Mouse (Mus musculus) stomach, embryonic 15.5 days (tissue): ENCODE data around the gene Nprl3. TPM values are rescaled to one million over a fixed set of nuclear protein-coding genes. Genes with fewer than 3 reads are reported as not detected.

Source experiments
- ATAC-seq: fragments of 200-750 bp; cut with Nextera tagmentation; 2 replicates; pipeline ENCODE4 v1.8.0; 2017; ENCODE audit warnings: low read depth, moderate number of reproducible peaks, moderate TSS enrichment; ENCODE audit not compliant: insufficient read depth, low FRiP score
- H3K27ac ChIP-seq: fragments of 300-500 bp; sonication (generic); 2 replicates; pipeline ENCODE4 v1.5.1; 2015; ENCODE audit warnings: mild to moderate bottlenecking, inconsistent platforms
- H3K27me3 ChIP-seq: fragments of 300-500 bp; sonication (generic); replicated peaks from 2 replicates; pipeline ENCODE4 v1.6.1; 2015; ENCODE audit warnings: inconsistent platforms
- H3K36me3 ChIP-seq: fragments of 300-500 bp; sonication (generic); 2 replicates; pipeline ENCODE4 v1.6.1; 2015; ENCODE audit warnings: inconsistent platforms
- H3K4me1 ChIP-seq: fragments of 300-500 bp; sonication (generic); 2 replicates; pipeline ENCODE4 v1.6.1; 2015; ENCODE audit warnings: inconsistent platforms
- H3K4me2 ChIP-seq: fragments of 300-500 bp; sonication (generic); 2 replicates; pipeline ENCODE4 v1.6.1; 2015; ENCODE audit warnings: mild to moderate bottlenecking, inconsistent platforms
- H3K4me3 ChIP-seq: fragments of 300-500 bp; sonication (generic); replicated peaks from 2 replicates; pipeline ENCODE4 v1.5.1; 2015; ENCODE audit warnings: inconsistent platforms
- H3K9ac ChIP-seq: fragments of 300-500 bp; sonication (generic); 2 replicates; pipeline ENCODE4 v1.6.1; 2015; ENCODE audit warnings: inconsistent platforms
- H3K9me3 ChIP-seq: fragments of 300-500 bp; sonication (generic); 2 replicates; pipeline ENCODE4 v1.6.1; 2016; ENCODE audit warnings: inconsistent platforms
- WGBS: fragments of 180-500 bp; shearing (Covaris S2); methylation state at CpG from one replicate; pipeline ENCODE4 v1.1.7; 2015; 5-methylcytosine and 5-hydroxymethylcytosine counted together
- polyA plus RNA-seq: library from polyadenylated mRNA; unstranded; fragments of >200 nt; fragmentation: Nextera tagmentation; extraction: Ambion mirVana; gene quantifications from 2 replicates; pipeline ENCODE4 v1.2.1, GENCODE M21; 2015

Gene Nprl3
- polyA plus RNA-seq, 1 experiment from 2014 or later, result 35.6 TPM

- no peak overlapping the region for H3K27ac ChIP-seq
- WGBS, result 85% methylated on average over 3 of the region's 3 CpGs
- ATAC-seq, result no peak
- H3K4me1 ChIP-seq, result peaks cover 35% of the 10 kb centered on the region
- no peak overlapping the region for H3K9ac ChIP-seq
- H3K36me3 ChIP-seq, result peaks cover 15% of the 10 kb centered on the region
- H3K27me3 ChIP-seq, result no peaks in the 10 kb centered on the region
- H3K4me3 ChIP-seq, result no peak overlapping the region
- no peak overlapping the region for H3K4me2 ChIP-seq
- H3K9me3 ChIP-seq, result no peaks in the 10 kb centered on the region
Observed at GRCm38 (mm10) chr11:32228292-32228845, 39.1 kb downstream of the Nprl3 start.

- no peak overlapping the region for H3K9ac ChIP-seq
- WGBS, result 86% methylated on average over 9 of the region's 9 CpGs
- ATAC-seq, result no peak
- H3K4me2 ChIP-seq, result peak overlapping the region; percentile 84; the same call in 1 of the 2 replicates
- H3K27ac ChIP-seq, result no peak overlapping the region
- peak overlapping the region; percentile 73; the same call in 1 of the 2 replicates for H3K4me3 ChIP-seq
- no peaks in the 10 kb centered on the region for H3K9me3 ChIP-seq
- H3K4me1 ChIP-seq, result peaks cover 43% of the 10 kb centered on the region
- peaks cover 12% of the 10 kb centered on the region for H3K36me3 ChIP-seq
- H3K27me3 ChIP-seq, result no peaks in the 10 kb centered on the region
Observed at GRCm38 (mm10) chr11:32227555-32227954, 40.0 kb downstream of the Nprl3 start.

GRCm38 (mm10) chr11:32227041-32227440, 40.5 kb downstream of the Nprl3 start:
- no peaks in the 10 kb centered on the region for H3K9me3 ChIP-seq
- ATAC-seq, result no peak
- 0 out of 2 replicates have a peak overlapping the region, but pooled peaks have one; percentile 93 for H3K27ac ChIP-seq
- WGBS, result 48% methylated on average over 1 of the region's 1 CpGs
- H3K36me3 ChIP-seq, result peaks cover 12% of the 10 kb centered on the region
- peak overlapping the region; percentile 81; the same call in 1 of the 2 replicates for H3K9ac ChIP-seq
- H3K4me3 ChIP-seq, result peak overlapping the region; percentile 73
- H3K4me1 ChIP-seq, result peaks cover 47% of the 10 kb centered on the region
- H3K27me3 ChIP-seq, result no peaks in the 10 kb centered on the region
- H3K4me2 ChIP-seq, result peak overlapping the region; percentile 84

- Histone ChIP-seq H3K9ac (peak within 1 kb of the TSS; percentile 81), H3K36me3 (peaks cover 7% of the 10 kb centered on the region; the same call in 1 of the 2 replicates), H3K27me3 (no peaks in the 10 kb centered on the region), H3K4me1 (peaks cover 47% of the 10 kb centered on the region), H3K4me3 (peak within 1 kb of the TSS; percentile 73), H3K27ac (peak within 1 kb of the TSS; percentile 93), H3K9me3 (no peaks in the 10 kb centered on the region), H3K4me2 (peak within 1 kb of the TSS; percentile 84)
- ATAC-seq, result peak; percentile 68
- WGBS, result 3% methylated on average over 46 of the region's 47 CpGs
Observed at GRCm38 (mm10) chr11:32226124-32226871, 41.2 kb downstream of the Nprl3 start, which contains the start of gene Mpg. Gene Mpg (plus strand): TSS chr11:32226505.

DNA sequence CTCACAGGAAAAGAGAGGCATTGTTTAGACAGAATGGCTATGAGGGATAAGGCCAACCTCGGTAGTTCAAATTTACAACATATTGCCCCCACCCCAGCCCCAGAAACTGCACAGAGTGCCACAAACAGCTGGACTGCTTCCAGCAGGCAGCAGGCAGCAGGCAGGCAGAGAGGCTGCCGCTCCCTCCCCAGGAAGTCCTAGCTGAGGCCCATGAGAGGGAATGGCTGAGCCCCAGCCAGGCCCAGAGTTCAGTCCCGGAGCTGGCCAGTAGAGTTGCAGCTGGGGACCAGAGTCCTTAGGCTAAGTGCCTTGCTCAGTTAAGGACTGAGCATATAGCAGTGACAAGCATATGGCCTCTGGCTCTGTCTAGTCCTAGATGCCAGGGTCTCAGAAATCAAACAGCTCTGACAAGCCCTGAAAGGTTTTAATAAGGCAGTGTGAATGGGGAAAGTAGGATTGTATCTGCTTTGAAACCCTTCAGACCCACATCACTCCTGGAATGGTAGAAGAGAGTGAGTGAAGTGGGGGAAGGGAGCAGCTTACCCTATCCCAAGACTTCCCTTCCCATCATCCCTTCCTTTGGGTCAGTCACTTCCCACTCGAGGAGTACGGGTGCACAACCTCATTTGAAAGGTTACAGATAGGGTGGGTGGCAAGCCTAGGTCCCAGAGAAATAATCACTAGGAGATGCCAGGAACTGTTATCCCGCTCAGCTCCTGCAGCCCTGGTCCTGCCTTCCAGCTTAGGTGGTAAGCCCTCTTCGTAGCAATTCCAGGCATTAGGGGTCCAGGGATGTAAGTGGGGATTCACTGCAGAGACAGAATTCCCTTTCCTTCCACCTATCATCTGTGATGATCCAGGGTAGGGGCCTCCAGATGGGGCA, 42.0 kb downstream of the Nprl3 start:
- no peaks in the 10 kb centered on the region for H3K27me3 ChIP-seq
- H3K9me3 ChIP-seq, result no peaks in the 10 kb centered on the region
- H3K4me2 ChIP-seq, result peak overlapping the region; percentile 23
- no peak overlapping the region for H3K9ac ChIP-seq
- 0 out of 2 replicates have a peak, but pooled peaks cover 3% of the 10 kb centered on the region for H3K36me3 ChIP-seq
- no peak for ATAC-seq
- H3K4me1 ChIP-seq, result peaks cover 53% of the 10 kb centered on the region
- peak overlapping the region; percentile 93 for H3K27ac ChIP-seq
- H3K4me3 ChIP-seq, result no peak overlapping the region
- 42% methylated on average over 7 of the region's 7 CpGs for WGBS

DNA sequence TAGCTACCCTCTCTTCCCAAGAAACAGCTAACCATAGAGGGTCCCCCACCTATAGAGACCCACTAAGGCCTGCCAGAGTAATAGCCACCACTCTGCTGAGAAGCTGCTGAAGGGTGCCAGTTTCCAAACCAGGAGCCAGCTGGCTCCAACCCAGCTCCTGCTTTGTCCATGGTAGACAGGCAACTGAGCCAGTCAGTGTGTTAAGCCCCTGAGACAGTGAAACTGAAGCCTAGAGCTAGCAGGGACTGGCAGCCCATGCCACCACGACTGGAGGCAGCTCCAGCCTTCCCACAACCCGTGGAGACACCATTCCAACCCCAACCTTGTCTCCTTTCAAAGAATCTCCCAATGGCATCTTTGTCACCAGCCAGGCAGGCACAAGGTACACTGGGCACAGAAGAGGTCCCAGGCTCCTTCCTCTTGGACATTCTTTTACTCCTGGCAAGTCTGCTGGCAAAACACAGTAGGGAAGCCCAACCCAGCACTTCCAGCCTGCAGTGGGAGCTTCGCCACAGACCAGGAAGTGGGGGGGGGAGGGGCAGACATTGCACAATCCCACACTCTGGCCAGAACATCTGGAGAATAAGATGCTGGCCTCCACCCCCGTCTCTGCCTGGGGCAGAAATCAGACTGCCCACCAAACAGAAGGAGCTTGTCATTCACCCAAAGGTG, 42.9 kb downstream of the Nprl3 start:
- Histone ChIP-seq H3K9ac (no peak overlapping the region), H3K4me3 (no peak overlapping the region), H3K27ac (peak overlapping the region; percentile 93), H3K4me1 (peaks cover 61% of the 10 kb centered on the region), H3K9me3 (no peaks in the 10 kb centered on the region), H3K27me3 (no peaks in the 10 kb centered on the region), H3K4me2 (peak overlapping the region; percentile 23; the same call in 1 of the 2 replicates), H3K36me3 (no peaks in the 10 kb centered on the region)
- WGBS, result 15% methylated on average over 4 of the region's 4 CpGs
- ATAC-seq, result peak; percentile 23; the same call in 1 of the 2 replicates

- H3K27ac ChIP-seq, result peak overlapping the region; percentile 1; the same call in 1 of the 2 replicates
- H3K4me1 ChIP-seq, result peaks cover 73% of the 10 kb centered on the region
- ATAC-seq, result no peak
- peak overlapping the region; percentile 78; the same call in 1 of the 2 replicates for H3K4me2 ChIP-seq
- H3K9me3 ChIP-seq, result no peaks in the 10 kb centered on the region
- H3K9ac ChIP-seq, result no peak overlapping the region
- WGBS, result 65% methylated on average over 4 of the region's 4 CpGs
- no peak overlapping the region for H3K4me3 ChIP-seq
- no peaks in the 10 kb centered on the region for H3K27me3 ChIP-seq
- no peaks in the 10 kb centered on the region for H3K36me3 ChIP-seq
Observed at GRCm38 (mm10) chr11:32223297-32223967, 44.1 kb downstream of the Nprl3 start.

DNA sequence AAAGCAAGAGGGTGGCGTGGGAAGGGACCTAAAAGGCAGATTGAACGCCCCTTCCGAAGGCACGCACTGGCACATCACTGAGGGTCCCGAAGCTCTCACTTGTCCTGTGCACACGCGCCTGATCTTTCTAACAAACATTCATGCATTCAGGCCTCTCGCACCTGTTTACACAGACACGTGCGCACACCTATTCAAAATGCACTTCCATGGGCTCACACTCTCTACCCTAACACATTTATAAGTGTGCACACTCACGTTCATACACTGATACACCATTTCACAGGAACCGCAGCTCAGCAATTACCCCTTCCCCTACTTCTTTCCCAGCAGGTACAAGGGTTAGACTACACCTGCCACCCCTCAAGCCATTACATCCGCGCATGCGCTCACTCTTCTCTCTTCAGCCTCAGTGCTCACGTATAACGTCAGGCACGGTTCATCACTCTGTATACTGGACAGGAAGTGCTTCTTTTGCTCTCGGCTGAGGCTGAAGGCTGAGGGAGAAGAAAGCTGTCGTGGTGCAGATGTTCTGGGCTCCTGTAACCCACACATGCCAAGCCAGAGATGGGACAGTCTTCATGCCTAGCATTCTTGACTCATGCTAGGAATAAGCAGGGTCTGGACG, 44.8 kb downstream of the Nprl3 start:
- H3K4me2 ChIP-seq, result peak overlapping the region; percentile 78
- WGBS, result 6% methylated on average over 21 of the region's 21 CpGs
- H3K36me3 ChIP-seq, result no peaks in the 10 kb centered on the region
- H3K4me1 ChIP-seq, result peaks cover 74% of the 10 kb centered on the region
- peak overlapping the region; percentile 90 for H3K4me3 ChIP-seq
- peak overlapping the region; percentile 97 for H3K27ac ChIP-seq
- H3K9me3 ChIP-seq, result no peaks in the 10 kb centered on the region
- peak overlapping the region; percentile 94; the same call in 1 of the 2 replicates for H3K9ac ChIP-seq
- no peaks in the 10 kb centered on the region for H3K27me3 ChIP-seq
- ATAC-seq, result no peak

GRCm38 (mm10) chr11:32221951-32222409, 45.5 kb downstream of the Nprl3 start, which contains the start of gene Rhbdf1:
Gene Rhbdf1 (minus strand): TSS chr11:32222300.
- ATAC-seq, result no peak
- H3K4me1 ChIP-seq, result peaks cover 71% of the 10 kb centered on the region
- peak within 1 kb of the TSS; percentile 90 for H3K4me3 ChIP-seq
- H3K27me3 ChIP-seq, result no peaks in the 10 kb centered on the region
- H3K36me3 ChIP-seq, result no peaks in the 10 kb centered on the region
- peak within 1 kb of the TSS; percentile 94 for H3K9ac ChIP-seq
- no peaks in the 10 kb centered on the region for H3K9me3 ChIP-seq
- 0% methylated on average over 52 of the region's 72 CpGs for WGBS
- H3K4me2 ChIP-seq, result peak within 1 kb of the TSS; percentile 78
- peak within 1 kb of the TSS; percentile 97 for H3K27ac ChIP-seq

- peak overlapping the region; percentile 78 for H3K4me2 ChIP-seq
- no peaks in the 10 kb centered on the region for H3K9me3 ChIP-seq
- peak overlapping the region; percentile 94 for H3K9ac ChIP-seq
- peak; percentile 69 for ATAC-seq
- peak overlapping the region; percentile 97 for H3K27ac ChIP-seq
- peaks cover 69% of the 10 kb centered on the region for H3K4me1 ChIP-seq
- peak overlapping the region; percentile 90 for H3K4me3 ChIP-seq
- under 1% methylated on average over 46 of the region's 46 CpGs for WGBS
- H3K36me3 ChIP-seq, result no peaks in the 10 kb centered on the region
- no peaks in the 10 kb centered on the region for H3K27me3 ChIP-seq
Observed at GRCm38 (mm10) chr11:32221225-32221950, 46.1 kb downstream of the Nprl3 start.
